Mouse (Mus musculus): ENCODE results near the gene Sdk1. TPM values are rescaled to one million over a fixed set of nuclear protein-coding genes. Genes with fewer than 3 reads are reported as not detected.

Gene Sdk1
- total RNA-seq, 2 experiments from 2014 or later, result 1.2 to 1.5 TPM

DNA sequence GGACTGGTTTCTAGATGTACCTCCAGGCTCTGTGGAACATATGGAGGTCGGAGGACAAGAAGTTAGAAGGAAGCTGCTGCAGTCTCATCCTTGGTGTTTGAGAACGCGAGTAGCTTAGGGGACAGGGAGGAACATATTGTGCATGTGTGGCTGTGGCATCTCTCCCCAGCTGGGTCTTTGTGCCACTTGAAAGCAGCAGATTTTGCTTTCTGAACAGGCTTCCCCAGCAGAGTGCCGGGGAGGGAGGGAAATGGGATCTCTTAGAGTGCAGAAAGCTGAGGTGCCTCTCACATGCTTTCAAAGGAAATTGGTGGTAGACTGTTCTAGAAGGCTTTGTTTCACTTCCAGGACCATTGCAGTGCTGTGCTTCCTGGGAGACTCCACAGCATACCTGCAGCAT is 820.5 kb downstream of the Sdk1 start:
- no peak for DNase-seq
- intact Hi-C loops (cut with DNase I), result no loop called here

DNA sequence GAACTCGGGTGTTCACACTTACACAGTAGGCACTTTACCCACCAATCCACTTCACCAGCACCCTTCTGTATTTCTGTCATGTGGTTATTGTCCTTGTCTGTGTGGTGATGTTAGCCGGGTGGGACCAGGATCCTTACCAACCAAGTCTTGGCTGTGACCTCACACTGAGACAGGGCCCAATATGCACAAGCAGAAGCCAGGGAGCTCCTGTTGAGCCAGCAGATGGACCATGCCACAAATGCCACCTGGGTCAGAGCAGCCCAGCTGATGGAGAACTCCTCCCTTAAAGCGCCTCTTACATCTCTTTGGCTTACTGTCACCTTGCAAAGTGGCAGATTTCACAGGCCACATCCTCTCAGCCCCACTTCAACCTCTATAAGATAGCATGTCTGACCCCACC is 830.0 kb downstream of the Sdk1 start:
- intact Hi-C loops (cut with DNase I), result no loop called here
- no peak for DNase-seq

DNA sequence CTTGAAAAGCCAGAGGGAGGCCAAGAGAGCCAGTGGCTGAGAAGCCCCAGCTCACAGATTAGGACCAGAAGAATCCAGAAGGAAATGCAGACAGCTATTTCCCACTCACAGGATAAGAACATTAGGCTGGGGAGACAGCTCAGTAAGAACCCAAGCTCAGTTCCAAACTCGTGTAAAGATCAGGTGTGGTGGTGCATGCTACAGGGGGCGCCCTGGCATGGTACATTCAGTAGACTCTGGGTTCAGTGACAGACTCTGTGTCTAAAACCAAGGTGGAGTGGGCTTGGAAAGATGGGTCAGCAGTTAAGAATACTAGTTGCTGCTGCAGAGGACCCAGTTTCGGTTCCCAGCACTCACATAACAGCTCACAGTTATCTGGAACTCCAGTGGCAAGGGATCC is 832.6 kb downstream of the Sdk1 start:
- intact Hi-C loops (cut with DNase I), result no loop called here
- no peak for DNase-seq

DNA sequence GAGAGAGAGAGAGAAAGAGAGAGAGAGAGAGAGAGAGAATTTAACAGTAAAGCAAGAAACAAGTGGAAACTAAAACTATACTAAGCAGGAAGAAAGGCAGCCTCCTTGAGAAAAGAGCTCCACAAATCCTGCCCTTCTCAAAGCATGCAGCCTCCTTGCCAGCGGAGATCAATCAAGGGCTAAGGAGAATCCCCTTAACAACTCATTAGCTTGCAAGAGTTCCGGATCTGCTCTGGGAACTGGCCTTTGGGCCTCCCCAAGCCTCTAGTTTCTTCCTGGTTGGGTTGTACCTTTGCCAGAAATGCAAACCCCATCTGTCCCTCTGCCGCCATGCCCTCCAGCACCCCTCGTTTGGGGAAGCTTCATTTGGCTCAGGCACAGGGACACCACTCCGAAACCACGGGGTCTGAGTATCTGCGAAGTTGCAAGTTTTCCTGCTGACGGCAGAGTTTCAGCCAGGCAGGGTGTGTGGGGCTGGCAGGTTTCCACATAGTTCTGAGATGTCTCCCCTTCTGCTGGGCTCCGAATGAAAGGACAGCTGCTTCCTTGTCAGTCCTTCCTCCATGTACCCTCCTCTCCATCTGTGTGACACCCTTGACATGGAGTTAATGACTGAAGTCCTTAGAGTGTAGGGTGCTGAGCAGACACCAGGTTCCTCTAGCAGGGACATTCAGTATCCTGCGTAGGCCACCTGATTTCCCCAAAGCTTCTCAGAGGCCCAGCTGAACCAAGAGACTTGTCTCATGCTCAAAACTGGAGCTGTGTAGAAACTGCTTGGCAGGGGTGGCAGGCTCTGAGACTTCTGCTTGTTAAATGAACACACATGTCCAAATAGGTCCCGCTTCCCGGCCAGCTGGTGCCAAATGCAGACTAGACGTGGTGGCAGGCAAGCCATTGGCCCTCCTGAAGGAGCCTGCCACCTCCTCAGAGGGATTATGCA is 833.5 kb downstream of the Sdk1 start:
- intact Hi-C loops (cut with DNase I), result no loop called here
- peak in 1 of 2 experiments; percentile 24 for DNase-seq

DNA sequence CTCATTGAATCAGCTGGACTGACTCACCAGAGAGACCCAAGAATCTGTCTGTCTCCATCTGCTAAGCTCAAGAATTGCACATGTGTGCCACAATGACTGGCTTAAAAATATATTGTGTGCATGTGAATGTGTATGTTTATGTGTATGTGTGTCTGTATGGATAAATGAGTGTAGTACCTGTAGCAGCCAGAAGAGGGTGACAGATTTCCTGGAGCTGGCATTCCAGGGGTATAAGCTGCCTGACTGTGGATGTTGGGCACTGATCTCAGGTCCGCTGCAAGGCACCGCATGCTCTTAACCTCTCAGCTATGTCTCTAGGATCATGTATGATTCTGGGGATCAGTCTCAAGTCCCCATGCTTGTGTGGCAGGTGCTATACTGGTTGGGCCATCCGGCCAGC is 839.4 kb downstream of the Sdk1 start:
- DNase-seq, result no peak
- intact Hi-C loops (cut with DNase I), result no loop called here

DNA sequence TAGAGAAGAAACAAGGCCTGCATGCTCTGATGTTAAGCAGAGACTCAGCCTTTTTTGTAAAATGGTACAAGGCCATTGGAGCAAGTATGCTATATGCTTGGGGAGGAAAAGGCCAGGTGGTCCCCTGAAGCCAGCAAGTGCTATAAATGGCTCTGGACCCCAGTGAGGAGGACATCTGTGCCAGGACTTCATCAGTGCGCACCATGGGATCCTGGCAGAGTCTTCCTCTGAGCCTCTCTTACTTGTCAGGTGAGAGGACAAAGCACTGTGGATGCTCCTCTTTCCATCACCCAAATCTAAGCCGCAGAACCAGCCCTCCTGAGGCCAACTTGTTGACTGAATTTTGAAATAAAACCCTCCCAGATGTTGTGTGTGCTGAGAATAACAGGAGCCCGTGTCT is 839.8 kb downstream of the Sdk1 start:
- intact Hi-C loops (cut with DNase I), result no loop called here
- no peak for DNase-seq

DNA sequence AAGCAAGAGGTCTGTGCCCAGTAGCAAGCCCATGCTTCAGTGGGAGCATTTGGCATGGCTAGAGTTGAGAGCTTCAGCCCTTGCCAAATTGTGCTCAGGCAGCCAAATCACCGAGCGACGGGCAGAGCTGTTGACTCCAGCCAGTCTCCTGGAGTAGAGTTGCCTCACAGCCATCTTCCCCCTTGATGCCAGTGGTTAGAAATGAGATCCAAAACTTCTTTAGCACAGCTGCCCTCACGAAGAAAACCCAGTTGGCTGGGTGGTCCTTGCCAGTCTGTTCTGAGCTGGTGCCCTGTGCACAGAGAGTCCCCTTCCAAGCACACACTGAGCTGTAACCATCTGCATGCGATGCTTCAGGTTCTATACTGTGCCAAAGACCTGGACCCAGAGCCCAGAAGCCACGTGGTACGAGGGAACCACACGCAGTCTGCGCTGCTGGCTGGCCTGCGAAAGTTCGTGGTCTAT is 855.1 kb downstream of the Sdk1 start:
- intact Hi-C loops (cut with DNase I), result no loop called here
- DNase-seq, result no peak

DNA sequence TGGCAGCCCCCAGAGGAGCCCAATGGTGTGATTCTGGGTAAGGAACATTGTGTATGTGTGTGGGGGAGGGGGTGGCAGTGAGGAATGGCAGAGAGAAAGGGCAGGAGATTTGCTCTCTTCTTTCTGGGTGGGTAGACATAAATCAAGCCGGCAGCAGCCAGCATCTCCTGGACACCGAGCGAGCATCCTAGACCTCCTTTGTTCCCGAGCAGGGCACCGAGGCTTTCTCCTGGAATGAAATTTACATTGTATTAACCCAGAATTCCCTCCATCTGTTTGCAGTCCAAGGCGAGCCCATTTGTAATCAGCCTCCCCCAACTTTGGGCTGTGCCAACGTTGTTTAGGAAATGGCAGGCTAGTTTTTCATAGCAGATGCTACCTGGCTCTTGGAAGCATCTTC is 858.9 kb downstream of the Sdk1 start:
- intact Hi-C loops (cut with DNase I), result no loop called here
- DNase-seq, result no peak

DNA sequence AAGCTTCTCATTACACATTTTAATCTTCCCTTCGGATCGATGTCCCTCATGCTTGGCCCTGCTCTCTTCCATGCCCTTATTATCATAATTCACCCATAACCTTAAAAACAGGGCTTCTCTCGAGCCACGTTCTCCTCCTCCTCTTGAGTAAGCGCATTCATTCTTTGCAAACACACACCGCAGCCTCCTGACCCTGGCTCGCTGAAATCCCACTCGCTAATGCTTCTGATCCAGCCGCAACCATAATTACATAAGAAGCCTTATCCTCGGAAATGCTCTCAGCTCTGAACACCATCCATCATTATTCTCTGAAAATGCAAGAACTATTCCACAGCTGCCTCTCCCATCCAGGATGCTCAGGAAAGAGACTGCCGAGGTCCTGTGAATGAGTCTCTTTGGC is 866.1 kb downstream of the Sdk1 start:
- intact Hi-C loops (cut with DNase I), result no loop called here
- DNase-seq, result no peak

DNA sequence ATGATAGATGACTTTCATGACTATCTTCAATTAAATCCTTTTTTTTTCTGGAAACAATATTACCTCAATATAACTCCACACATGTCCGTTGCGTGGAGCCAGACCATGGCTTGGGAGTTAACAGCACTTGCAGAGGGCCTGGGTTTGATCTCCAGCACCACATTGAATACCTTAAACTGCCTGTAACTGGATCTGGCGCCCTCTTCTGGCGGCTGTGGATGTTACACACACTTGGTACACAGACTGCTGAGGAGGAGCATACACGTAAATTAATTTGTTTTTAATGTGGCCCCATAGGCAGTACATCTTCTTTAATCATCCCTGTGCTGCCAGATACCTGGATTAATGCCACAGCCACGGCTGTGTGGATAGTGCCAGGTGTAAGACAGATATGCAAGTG is 870.7 kb downstream of the Sdk1 start:
- intact Hi-C loops (cut with DNase I), result no loop called here
- DNase-seq, result no peak

DNA sequence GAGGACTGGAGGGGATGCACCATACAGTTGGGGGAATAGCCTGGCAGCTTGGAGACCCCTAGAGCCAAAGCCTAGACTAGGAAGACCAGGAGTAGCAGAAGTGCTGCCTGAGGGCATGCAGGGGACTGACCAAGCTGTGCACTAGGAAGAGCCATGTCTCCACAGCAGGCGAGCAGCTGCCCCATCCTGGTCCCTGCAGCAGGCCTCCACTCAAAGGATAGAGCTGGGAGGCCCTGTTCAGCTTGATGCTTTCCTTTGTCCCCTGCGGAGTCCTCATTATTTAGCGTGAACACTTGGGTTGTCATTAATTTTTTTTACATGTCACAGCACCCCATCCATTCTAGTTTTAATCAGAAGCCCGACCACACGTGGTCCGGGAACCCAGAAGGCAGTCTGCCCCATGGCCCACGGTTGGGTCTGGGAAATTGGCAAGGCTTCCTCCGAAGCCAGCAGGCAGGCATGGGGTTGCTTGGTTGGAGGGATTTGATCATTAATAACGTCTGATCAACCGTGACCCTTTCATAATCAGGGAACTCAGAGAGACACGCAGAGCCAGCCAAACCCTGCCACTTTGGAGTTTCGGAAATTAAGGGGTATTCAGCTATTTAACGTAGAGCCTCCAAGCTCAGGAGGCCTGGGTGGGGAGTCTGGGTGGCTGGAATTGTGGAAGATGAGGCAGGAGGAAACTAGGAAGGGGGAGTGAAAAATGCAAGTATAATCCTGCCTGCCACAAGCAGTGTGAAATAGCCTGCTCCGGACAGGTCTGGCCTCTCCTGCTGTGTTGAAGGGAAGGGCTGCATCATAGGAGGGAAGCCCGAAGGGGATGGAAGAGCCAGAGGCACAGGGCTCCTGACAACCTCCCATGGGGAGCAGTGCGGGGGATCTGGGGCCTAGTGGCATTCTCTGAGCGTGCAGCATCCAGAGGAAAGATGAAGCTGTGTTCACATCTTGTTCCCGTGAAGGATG is 872.2 kb downstream of the Sdk1 start:
- no peak for DNase-seq
- intact Hi-C loops (cut with DNase I), result no loop called here

DNA sequence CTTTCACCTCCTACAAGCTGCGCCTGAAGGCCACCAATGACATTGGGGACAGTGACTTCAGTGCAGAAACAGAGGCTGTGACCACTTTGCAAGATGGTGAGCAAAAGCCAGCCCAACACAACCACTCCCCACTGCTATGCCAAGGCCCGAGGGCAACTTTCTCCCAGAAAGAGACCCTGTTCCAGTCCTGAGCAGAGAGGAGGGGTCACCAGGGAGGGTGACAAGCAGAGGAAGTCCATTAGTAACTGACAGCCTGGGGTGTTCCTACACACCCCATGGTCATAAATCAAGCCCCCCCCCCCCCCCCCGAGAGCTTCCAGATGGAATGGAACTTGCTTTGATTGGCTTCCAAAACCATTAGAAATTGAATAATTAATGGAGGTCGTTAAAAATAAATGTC is 886.5 kb downstream of the Sdk1 start:
- no peak for DNase-seq
- intact Hi-C loops (cut with DNase I), result no loop called here

DNA sequence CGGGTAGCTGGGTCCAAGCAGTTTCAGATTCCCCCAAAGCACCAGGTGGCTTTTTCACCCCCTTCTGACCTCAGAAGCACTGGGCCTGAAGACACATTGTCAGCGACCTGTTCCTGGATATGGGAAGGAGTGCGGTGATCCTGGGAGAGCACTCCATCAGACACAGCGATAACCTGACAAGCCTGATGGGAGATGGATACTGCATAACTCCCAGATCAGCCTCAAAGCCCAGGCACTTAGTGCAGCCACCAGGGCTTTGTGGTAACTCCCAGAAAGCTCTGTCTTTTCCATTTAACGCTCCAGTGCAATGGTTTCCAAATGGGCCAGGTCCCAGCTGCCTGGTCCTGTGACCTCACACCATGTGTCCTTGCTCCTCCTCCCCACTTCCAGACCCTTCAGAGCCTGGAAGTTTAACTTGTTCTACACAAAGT is 886.9 kb downstream of the Sdk1 start:
- DNase-seq, result no peak
- intact Hi-C loops (cut with DNase I), result no loop called here

DNA sequence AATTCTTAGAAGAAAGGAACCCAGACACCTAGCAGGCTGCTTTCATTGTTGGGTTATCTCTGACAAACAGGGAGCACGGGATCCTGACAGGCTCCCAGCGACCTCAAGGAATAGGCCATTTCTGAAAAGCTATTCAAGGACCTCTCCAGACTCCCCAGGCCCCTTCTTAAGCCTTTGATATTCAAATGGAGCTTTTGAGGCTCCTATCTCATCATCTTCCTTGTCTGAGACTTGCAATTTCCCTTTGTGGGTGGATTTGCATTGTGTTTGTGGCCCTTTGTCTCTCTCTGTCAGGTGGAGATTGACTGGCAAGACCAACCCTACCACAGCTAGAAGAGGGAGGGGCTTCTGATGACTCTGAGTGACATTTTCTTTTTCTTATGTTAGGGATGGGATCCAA is 888.7 kb downstream of the Sdk1 start:
- no peak for DNase-seq
- intact Hi-C loops (cut with DNase I), result no loop called here

DNA sequence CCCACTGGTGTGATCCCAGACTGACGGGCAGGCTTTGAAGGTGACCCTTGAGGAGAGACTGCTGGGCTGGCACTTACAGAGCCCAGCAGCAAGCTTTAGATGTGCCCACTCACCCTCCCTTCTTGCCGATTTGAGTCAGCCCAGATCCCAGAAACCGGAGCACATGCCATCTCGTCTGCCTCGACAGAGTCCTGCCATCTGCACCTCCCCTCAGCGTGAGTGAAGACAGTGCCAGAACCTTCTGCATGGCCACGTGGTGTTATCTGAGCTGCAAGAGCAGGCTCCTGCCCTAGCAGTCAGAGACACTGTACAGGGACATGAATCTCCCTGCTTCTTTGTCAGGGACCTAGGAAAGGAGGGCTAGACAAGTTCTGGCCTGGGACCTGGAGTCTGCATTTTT is 898.7 kb downstream of the Sdk1 start:
- no peak for DNase-seq
- intact Hi-C loops (cut with DNase I), result no loop called here

DNA sequence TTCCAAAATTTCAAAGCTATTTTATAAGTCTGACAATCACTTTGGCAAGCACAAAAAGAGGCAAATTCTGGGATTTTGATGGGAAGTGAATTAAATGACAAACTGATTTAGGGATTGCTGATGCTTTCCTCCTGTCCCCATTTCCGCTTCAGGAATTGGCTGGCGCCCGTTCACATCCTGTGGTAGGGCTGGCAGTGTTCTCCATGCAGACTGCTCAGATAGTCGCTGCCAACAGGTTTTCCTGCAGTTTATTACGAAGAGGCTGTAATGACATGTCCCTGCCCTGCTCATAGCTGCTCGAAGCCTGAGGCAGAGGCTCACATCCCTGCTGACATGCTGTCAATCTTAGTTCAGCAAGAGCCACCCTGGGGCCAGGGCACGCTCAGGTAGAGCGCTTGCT is 908.3 kb downstream of the Sdk1 start:
- no peak for DNase-seq
- intact Hi-C loops (cut with DNase I), result no loop called here

DNA sequence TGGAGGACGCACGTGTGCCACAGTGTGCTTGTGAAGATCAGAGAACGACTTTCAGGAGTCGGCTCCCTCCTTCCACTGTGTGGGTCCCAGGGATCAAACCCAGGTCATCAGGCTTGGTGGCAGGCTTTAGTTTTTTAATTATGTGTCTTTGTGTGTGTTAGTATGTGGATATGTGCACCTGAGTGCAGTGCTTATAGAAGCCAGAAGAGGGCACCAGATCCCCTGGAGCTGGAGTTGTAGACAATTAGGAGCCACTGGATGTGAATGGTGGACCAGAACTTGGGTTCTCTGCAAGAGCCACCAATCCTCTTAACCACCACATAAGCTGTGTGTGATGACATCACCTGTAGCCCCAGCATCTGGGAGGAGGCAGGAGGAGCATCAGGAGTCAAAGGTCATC is 909.5 kb downstream of the Sdk1 start:
- DNase-seq, result no peak
- intact Hi-C loops (cut with DNase I), result no loop called here

DNA sequence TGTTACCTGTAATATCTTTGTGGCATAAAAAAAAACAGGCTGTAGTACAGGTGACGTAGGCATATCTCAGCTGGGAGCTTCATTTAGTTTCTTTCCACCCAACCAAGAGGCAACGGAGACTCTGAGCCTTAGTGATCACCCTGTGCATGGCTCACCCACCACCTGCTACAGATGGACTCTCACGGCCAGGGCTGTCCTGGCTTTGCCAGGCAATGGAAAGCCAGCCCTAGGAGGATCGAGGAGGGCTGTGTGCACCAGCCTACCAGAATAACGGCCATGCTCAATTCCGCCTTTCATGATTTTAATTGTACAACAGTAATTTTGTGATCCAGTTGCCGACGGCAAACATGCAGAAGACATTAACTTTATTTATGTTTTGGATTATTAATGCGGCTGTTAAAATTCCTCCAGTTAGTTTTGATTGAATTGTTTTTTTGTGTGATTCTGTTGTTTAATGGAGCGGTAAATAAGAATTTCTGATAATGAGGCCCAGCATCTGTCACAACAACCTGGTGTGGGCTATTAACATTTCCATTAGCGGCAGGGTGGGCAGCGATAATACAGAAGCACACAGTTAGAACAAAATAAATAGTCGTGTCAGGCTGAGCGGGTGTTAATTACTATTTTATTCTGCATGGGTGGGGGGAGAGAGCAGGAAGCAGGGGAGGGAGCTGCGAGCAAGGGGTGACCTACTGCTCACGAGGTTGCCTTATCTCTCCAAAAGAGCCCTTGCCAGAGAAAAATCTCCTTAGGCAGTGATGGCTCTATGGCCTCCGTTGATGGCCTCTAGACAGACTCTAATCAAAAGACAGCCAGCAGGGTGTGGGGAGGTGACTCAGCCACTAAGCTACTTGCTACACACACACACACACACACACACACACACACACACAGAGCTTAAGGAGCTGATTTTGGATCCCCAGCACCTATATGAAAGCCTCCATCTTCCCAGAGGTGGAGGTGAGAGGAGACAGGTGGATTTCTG is 915.9 kb downstream of the Sdk1 start:
- intact Hi-C loops (cut with DNase I), result no loop called here
- DNase-seq, result no peak

DNA sequence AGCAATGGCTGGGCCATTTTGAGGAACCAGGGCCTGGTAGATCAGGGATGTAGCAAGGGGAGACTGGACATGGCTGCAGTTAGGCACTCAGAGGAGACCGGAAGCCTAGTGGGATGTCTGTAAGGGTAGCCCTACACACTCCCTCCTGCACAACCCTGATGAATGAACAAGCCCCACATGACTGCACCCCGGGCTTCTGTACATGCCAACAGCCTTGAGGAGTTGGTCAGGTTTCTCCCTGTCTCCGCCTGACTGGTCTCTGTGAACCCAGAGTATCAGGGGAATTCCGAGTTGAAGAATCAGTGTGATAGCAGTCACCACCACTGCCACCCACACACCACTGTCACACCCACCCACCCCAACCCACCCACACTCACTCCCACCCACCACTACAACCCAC is 922.2 kb downstream of the Sdk1 start:
- intact Hi-C loops (cut with DNase I), result no loop called here
- no peak for DNase-seq

DNA sequence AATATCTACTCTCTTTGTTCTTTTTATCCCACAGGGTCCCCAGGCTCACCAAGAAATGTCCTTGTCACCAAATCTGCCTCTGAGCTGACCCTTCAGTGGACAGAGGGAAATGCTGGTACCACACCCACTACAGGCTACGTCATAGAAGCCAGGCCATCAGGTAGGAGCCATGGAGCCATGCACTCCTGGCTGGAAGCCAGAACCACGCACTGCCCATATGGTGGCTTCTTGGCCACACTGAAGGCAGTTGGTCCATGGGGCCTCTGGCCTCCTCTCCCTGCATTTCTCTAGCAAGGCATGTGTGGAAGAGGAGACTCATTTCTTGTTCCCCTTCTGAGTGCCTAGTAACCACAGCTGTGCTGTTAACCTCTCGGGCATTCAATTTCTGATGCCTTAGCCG is 932.3 kb downstream of the Sdk1 start:
- no peak for DNase-seq
- intact Hi-C loops (cut with DNase I), result no loop called here
